Mouse (Mus musculus): ENCODE measurements around the gene Diaph3.
"Not testable (repeated sequence)": the region's sequence is repeated elsewhere in the genome, so short reads cannot be mapped to it uniquely, and the experiment has no call there.

Gene Diaph3

DNA sequence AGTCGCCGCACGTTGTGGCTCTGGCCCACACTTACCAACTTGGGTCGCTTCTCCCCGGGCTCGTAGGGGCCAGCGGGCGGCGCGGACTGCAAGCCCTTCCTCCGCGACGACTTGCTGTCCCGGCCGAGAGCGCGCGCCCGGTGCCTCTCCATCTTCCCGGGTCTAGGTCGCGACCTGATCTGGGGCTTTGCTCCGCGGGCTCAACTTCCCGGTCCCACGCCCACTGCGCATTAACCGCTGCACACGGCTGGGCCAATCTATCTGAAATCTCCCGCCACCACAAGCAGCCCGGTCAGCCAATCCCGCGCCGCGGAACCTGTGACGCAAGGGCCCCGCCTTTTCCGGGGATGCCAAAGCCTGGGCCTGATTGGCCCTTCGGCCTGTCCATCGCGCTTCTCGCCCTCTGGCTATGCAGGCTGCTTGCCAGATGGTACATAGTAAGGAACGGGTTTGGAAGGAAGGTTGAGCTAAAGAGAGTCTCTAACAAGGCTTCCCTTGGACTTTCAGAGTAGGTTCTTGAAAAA lies at the start of gene Diaph3:
Diaph3 (minus strand) TSS at position 273 of the 524 bp plus-strand sequence.
- DNase-seq (ENCODE audit: low spot score): peak; percentile 96

DNA sequence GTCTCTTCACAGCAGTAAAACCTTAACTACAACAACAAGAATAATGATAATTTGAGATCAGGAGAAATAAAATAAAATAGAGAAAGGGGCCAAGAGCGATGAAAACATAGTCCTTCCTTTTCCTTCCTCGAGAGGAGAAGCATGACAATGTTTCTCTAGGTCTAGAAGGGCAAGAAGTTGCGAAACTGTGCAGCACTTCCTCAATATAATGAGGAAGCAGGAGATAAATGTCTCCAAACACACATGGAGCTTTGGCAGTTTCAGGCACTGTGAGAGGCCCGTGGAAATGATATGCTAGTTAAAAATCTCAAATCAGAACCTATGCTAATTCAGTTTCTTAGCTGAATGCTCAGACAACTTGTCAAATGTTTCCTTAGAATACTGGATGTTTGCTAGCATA lies 49.6 kb upstream of the Diaph3 start:
- DNase-seq (ENCODE audit: low spot score): no peak

DNA sequence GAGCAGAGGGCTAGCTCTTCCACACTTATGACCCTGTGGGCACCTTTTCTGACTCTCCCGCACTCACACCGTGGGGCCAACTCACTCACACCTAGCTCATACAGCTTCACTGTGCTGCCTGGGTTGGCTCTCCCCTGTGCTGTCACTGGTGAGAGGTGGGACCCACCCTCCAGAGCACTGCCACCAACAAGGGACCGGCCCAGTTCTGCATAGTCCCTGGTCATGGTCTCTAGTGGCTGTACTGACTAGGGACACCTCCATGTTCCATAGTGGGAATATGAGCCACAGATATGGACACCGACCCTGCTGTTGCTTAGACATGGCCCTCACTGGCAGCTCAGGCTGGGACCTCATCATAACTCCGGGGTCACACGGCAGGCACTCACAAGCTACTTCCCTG lies 30.5 kb upstream of the Diaph3 start:
- DNase-seq (ENCODE audit: low spot score): no peak

DNA sequence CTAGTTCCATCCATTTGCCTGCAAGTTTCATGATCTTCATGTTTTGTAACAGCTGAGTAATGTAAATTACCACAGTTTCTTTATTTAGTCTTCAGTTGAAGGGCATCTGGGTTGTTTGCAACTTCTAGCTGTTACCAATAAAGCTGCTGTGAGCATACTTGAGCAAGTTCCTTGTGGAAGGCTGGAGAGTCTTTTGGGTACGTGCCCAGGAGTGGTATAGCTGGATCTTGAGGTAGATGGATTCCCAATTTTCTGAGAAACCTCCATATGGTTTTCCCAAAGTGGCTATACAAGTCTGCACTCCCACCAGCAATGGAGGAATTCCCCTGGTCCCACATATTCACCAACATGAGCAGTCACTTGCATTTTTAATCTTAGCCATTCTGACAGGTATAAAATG lies 28.1 kb upstream of the Diaph3 start:
- DNase-seq (ENCODE audit: low spot score): no peak

DNA sequence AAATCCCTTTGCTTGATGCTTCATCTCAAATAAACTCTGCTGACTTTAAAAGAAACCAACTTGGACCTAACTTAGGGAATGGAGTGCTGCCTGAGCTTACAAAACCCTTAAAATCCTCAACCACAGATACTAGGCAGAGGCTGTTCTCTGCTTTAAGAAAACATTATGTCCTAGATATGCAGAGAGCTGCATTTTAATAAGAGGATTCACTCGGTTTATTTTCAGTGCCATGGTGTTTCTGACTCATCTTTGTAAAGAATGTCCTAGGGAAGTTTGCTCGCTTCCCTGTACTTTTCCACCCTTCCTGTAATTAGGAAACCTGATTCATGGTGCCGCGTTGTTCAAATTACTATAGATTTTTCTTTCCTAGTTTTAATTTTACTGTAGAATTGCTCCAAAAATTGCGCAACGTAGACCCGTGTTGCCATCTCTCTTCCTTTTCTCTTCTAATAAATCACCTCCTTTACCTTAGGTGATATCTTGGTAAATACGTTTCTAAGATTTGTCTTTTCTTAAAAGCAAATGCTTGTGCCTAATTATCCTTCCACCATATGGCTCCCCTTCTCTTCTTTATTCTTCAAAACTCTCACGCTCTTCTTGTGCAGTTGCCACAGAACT lies 14.7 kb upstream of the Diaph3 start:
- DNase-seq (ENCODE audit: low spot score): no peak

DNA sequence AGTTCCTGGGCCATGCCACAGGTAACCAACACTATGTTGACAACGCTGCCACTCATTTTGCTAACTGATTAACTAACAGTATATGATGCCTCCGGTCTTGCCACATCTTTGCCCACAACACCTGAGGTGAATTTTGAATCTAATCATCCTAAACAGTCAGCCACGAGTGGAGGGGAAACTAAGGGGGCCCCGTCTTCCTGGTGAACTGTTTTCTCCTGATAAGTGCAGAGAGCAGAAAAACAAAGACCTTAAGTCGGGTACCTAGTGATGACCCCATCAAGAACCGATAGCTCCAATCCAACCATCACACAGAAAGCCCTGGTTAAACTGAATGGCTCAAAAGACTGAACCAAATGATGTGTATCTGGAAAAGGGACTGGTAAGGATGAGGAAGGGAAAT lies 8.6 kb upstream of the Diaph3 start:
- no peak for DNase-seq (ENCODE audit: low spot score)

DNA sequence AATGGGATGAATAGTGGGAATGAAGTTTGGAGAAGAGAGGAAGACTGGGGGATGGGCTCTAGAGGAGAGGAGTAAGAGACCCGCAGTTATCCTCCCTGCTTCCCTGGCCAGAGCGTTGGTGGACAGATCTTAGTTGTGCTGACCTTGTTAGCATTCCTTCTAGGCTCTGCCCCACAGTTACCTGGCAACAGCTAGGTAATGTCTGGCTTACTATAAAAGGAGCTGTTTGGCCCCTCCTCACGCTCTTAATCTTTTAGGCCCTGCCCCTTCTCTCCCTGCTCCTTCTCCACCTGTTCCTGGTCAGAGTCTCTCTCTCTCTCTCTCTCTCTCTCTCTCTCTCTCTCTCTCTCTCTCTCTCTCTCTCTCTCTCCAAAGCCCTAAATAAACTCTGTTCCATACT lies 5.7 kb upstream of the Diaph3 start:
- DNase-seq (ENCODE audit: low spot score): no peak

DNA sequence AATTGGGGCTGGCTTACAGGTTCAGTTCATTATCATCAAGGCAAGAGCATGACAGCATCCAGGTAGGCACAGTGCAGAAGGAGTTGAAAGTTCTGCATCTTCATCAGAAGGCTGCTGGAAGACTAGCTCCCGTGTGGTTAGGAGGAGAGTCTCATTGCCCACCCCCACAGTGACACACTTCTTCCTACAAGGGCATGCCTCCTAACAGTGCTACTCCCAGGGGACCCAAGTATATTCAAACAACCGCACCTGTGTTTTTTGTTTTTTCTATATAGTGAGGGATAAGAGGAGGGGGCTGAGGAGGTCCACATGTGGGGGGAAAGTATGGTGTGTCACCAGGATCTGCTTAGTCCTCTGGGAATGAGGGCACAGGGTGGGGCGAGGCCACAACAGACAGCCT lies 4.3 kb upstream of the Diaph3 start:
- DNase-seq (ENCODE audit: low spot score): no peak

DNA sequence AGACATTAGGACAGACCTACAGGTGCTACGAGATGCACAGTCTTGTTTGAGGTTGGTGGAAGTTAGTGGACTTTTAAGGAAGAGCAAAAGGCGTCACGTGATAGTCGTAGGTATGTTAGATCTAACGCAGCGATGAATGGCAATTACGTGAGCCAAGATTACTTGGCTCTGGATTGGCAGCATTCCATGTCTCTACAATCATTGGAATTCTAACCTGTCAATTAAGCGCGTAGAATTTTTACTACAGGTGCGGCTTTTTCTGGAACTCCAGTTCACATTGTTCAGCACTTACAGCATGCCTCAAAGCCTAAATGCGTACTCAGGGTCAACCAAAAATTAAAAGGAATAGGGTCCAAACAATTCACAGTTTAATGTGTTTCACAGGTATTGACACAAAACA lies 742 bp upstream of the Diaph3 start:
- no peak for DNase-seq (ENCODE audit: low spot score)

DNA sequence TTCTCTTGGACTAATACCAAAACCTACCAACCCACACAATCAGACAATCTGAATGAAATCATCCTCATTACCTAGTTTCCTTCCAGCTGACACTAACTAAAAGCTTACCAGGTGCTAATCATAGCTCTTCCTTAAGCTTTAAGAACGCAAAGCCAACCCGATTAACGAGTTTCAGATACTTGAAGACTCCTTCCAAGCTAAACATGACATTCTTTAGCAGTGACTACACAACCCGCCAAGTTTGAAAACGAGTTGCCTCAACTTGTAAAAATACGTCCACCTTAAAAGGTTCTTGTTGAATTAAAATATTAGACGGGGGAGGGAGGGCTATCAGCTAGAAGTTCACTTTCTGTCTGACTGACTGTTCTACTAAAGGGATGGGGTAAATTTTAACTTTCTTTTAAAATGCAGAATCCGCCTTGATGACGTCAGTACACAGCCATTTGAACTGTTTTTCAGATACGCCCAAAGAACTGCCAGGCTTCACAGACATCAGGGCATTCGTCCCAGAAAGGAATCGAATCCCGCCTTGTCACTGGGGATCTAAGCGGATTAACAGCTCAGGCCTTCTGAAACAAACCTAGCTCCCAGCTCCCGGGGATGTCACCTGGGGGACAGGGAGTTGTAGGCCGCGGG lies 590 bp downstream of the Diaph3 start:
- no peak for DNase-seq (ENCODE audit: low spot score)

DNA sequence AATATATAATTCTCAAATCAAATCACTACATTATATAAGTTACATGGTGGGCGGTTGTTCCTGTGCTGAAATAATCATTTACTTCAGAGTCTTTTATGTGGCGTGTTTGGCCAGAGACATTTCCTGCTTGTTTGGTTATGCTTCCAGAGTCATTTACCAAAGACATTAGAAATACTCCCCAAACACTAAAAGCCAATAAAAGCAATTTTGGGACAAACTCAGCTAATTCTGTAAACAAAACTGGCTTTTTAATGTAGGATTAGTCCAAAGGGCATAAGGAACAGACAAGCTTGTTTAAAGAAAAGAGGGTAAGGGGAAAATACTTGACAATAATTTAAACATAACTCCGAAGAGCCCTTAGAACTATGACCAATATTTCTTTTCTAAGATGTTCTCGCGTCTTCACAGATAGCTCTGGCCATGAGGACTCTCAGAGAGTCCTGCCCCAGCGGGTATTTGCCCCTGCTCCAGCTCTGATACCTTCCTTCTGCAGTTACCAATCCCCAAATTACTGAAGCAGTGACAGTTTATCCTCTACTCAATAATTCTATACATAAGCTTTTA lies 14.9 kb downstream of the Diaph3 start:
- DNase-seq (ENCODE audit: low spot score): no peak

DNA sequence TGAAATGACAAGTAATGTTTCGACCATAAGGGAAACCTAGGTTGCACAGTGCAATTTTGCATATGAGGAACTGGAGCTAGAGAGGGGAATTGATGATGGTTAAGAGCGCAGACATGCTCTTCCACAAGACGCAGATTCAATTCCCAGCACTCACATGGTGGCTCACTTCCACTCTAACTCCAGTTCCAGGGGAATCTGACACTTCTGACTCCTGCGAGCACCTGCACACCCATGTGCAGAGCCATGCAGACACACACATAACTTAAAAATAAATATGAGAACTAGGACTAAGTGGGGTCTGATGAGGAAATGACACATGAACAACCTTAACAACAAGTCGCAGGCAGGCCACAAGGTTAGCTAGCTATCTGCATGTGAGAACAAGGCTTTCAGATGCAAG lies 15.5 kb downstream of the Diaph3 start:
- DNase-seq (ENCODE audit: low spot score): no peak

DNA sequence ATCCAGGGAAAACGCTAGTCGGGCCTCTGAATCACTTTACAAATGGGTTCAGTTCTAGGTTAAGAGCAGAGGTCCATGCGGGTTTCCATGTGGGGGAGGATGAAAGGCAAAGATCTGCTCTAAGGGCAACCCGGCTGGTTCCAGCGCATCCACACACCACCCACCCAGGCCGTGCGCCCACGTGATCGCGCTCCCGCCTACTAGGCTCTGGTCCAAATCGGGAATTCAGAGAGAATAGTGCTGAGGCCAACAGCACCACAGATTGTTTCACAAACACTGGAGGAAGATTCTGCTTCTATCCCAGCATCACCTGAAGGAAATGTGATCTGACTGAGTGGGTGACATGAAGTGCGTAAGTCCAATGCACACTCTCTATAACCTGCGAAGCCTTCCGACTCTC lies 17.9 kb downstream of the Diaph3 start:
- no peak for DNase-seq (ENCODE audit: low spot score)

DNA sequence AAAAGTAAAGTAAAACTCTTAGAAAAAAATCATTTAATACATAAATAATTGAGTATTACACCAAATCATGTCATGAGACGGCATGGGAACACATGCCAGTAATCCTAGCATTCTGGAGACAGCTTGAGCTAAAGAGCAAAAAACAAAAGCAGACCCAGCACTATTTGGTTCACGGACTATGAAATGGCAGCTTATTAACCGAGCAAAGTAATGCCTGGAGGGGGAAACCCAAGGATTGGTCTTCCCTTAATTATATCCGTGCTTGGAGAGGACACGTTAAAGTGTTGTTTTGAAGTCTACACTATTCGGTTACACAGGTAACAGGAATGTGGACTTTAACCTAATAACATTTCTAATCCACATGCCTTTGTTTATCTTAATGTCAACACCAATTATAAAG lies 19.2 kb downstream of the Diaph3 start:
- DNase-seq (ENCODE audit: low spot score): no peak

DNA sequence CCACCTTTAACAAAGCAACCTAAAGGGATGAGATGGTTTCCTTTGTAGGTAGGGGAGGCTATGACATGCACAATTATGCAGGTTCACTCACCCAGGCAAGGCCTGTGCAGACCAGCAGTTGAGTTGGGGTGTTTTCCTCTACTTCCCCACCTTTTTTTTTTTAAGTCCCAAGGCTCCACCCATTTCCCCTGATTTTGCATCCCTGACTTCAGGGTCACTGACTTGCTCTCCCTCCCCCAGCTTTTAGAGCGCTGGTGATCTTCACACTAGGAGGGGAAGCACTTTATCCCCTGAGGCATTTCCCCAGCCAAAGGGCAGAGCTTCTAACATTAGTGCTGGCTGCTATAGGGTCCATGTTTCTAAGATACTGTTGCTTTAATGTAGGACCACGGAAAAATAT lies 30.4 kb downstream of the Diaph3 start:
- DNase-seq (ENCODE audit: low spot score): no peak

DNA sequence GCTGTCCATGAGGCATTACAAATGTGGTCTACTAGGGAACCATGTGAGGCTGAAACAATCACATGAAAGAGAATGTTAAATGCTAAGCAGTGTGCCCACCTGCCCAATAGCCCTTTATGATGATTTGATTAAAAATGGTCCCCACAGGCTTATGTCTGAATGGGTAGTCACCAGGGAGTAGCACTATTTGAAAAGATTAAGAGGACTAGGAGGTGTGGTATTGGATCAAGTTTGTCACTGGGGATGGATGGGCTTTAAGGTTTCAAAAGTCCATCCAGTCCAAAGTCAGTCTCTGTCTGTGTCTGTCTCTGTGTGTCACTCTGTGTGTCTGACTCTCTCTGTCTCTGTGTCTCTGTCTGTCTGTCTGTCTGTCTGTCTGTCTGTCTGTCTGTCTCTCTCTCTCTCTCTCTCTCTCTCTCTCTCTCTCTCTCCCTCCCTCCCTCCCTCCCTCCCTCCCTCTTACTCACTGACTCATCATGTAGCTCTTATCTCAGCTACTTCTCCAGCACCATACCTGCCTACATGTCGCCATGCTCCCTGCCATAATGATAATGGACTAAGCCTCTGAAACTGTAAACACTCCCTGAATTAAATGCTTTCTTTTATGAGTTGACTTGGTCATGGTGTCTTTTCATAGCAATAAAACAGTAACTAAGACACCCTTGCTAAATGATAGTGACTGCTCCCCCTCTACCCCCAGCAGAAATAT lies 41.5 kb downstream of the Diaph3 start:
- no peak for DNase-seq (ENCODE audit: low spot score)

DNA sequence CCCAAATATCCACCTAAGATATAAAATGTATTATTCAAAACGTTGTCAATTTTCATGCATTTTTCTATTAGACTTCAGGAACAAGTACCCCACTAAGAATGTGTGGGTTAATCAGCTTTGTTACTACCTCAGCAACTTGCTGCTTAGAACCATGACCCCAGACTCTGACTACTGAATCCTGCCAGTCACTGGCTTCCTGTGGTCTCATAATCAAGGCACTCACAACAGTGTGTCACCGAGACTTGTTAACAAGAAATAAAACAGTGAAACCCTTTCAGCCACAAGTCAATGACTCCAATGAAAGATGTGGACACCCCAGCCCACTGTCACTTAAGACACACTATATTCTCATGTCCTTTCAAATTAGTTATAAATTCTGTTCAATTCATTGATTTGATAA lies 42.9 kb downstream of the Diaph3 start:
- DNase-seq (ENCODE audit: low spot score): no peak

DNA sequence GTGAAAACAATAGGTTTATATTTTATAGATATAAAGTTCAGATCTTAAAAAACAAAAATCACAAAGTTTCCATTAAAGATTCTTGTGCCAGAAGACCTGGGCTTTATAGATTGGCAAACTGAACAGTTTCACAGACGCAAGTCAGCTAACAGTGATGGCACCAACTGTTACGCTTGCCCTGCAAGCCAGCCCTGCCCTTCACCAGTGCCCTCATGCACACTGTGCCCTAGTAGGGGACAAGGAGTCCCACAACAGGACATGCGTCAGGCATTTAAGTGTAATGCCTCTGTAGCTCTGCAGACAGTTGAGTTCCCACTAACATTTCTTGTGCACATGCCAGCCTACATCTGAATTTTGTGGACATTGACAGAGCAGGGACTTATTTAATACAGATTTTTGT lies 49.5 kb downstream of the Diaph3 start:
- no peak for DNase-seq (ENCODE audit: low spot score)

DNA sequence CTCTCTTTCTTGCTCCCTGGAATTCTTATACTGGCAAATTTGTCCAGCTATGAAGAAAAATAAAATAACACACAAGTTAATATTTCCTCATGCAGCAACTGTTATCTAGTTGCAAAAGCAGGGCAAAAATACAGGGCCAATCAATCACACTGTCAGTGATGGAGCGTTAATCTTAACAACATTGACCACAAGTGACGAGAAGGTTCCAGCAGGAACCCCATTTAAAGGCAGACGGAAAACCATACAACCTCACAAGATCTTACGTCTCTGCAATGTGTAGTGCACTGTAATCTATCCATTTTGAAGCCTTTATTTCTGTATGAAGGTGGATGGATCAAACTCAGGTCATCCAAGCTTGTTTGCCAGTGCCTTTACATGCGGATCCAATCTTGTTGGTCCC lies 49.9 kb downstream of the Diaph3 start:
- no peak for DNase-seq (ENCODE audit: low spot score)

DNA sequence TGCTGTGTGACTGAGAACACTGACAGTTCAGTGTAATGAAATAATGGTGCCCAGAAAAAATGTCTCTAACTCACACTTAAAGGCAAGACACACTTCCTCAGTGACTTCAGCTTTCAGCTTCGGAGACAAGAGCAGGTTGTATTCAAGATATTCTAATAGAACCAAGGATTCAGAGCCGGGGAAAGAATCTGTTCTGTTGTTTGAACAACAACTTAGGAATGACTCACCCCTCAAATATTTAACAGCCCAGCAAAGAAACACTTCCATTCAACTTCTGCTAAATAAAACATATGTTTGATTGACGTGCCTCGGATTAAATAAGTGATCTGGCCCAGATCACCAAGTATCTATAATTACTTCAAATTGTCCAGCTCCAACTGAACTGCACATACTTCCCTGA lies 52.1 kb downstream of the Diaph3 start:
- DNase-seq (ENCODE audit: low spot score): no peak

DNA sequence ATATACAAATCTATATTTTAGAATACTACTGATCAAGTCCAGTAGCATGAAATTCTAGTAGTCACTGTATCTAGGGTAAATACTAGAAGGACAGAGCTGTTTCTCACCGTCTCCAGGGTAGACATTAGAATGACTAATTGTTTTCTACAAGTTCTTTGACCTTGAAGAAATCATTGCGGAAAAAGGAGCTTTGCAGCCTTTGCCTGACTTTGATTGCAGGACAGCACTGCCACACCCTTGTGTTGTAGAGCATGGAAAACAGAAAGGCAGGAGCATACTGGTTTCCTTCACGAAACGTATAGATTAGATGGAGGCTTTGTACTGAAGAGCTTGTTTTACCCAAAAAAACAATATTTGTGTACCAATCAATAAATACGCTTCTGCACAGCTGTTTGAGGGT lies 52.6 kb downstream of the Diaph3 start:
- no peak for DNase-seq (ENCODE audit: low spot score)

DNA sequence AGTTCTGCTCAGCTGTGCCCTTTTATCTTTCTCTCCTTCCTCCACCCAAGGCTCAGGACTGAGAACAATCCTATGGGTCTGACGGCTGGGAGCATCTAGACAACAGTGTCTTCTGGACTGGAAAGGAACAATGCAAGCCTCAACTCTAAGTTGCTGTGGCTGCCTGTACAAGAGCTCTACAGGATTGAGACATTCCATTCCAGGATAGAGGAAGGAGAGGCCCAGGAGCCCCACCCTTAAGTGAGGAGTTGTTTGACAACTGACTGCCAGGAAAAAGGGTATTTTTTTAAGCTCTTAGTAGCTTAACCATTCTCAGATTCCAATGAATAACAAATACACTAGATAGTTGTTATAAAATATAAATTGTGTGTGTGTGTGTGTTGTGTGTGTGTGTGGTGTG lies 53.0 kb downstream of the Diaph3 start:
- no peak for DNase-seq (ENCODE audit: low spot score)

DNA sequence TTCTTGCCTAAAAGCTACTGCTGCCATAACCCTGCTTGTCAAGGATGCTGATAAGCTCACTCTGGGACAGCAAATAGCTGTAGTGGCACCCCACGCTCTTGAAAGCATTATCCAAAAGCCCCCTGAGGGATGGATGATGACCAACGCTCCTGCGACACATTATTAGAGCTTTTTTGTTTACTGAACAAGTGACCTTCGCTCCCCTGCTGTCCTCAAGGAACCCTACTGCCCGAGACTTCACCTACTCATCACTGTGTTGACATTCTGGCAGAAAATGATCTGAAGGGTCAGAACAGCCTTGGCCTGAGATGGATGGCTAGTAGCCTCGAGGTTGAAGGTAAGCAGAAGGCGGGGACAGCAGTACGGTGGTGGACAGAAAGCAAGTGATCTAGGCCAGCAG lies 56.1 kb downstream of the Diaph3 start:
- not testable (repeated sequence) for DNase-seq (ENCODE audit: low spot score)
